16 mouse cellular contexts compared by ENCODE assay signal in the genomic region with DNA sequence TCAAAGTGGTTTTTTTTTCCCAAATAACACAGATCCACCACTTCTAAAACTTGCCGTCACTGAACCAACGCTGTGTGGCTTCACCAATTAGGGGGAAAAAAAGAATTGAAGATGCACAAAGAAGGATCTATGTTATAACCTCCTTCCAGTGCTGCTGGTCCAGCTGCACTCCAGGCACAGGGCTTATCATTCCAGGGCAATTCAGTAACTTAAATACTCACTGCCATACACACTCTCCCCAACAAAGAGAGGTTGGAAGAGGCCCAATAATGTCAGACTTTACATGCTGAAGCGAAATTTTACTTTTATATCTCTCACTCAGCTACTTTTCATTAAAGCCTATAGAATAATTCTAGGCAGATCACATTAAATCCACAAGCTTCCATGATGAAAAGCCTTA. TPM values are rescaled to one million over a fixed set of nuclear protein-coding genes. Genes with fewer than 3 reads are reported as not detected.
A peak's percentile ranks its signal among the peaks of the same experiment; 100 is the strongest.
DNase-seq lines count a peak whose midpoint lies in the region; ATAC-seq and TF ChIP-seq lines count a peak whose summit lies in the region.
"Had no signal": no experiment of that assay in that cellular context is flagged by ENCODE, and none has a peak within 500 bp of the region (broad histone marks: within the 10 kb centered on the region; RNA-seq: fewer than 3 reads in every experiment).

No protein-coding gene starts in this region.

- H3K4me3 ChIP-seq in heart, embryonic 15.5 days = no peak overlapping the region
- H3K4me3 ChIP-seq in liver, adult 2 months (ENCODE audit: insufficient read depth, low read depth, low read length) = no peak overlapping the region
- H3K4me3 ChIP-seq in embryonic fibroblast, embryonic 13.5 days (ENCODE audit: insufficient read depth, low read length) = no peak overlapping the region
- H3K4me3 ChIP-seq in liver, embryonic 13.5 days (replicated peaks) = no peak overlapping the region
- H3K4me3 ChIP-seq: embryonic facial prominence, embryonic 15.5 days; forebrain, embryonic 15.5 days; hindbrain, embryonic 12.5 days; limb, embryonic 13.5 days; midbrain, embryonic 15.5 days had no signal

- no peak for ATAC-seq in heart, embryonic 15.5 days (replicated peaks; ENCODE audit: insufficient number of reproducible peaks, insufficient read depth, low FRiP score, low read depth)
- ATAC-seq in liver, embryonic 13.5 days (ENCODE audit: low read depth) = no peak
- ATAC-seq: forebrain, embryonic 15.5 days; midbrain, embryonic 15.5 days had no signal

- intact Hi-C loops in heart, postnatal 14 days (cut with DNase I) = no loop called here

- H3K4me1 ChIP-seq in heart, embryonic 15.5 days (replicated peaks) = peaks cover 29% of the 10 kb centered on the region
- H3K4me1 ChIP-seq in liver, adult 2 months (ENCODE audit: control insufficient read depth, insufficient read depth, low read length) = peaks cover 4% of the 10 kb centered on the region; the same call in 1 of the 2 replicates
- H3K4me1 ChIP-seq in embryonic fibroblast, embryonic 13.5 days (ENCODE audit: control insufficient read depth, insufficient read depth, low read length) = peaks cover 18% of the 10 kb centered on the region
- H3K4me1 ChIP-seq in liver, embryonic 13.5 days (replicated peaks) = peaks cover 9% of the 10 kb centered on the region; the same call in 1 of the 2 replicates
- H3K4me1 ChIP-seq: forebrain, embryonic 15.5 days; hindbrain, embryonic 12.5 days; midbrain, embryonic 15.5 days had no signal

- no peak overlapping the region for H3K4me2 ChIP-seq in heart, embryonic 15.5 days
- H3K4me2 ChIP-seq in liver, embryonic 13.5 days = peak overlapping the region; percentile 8; the same call in 1 of the 2 replicates
- H3K4me2 ChIP-seq: embryonic facial prominence, embryonic 15.5 days; forebrain, embryonic 15.5 days; hindbrain, embryonic 12.5 days; limb, embryonic 13.5 days; midbrain, embryonic 15.5 days had no signal

- WGBS in heart, embryonic 15.5 days = 29% methylated on average over 3 of the region's 3 CpGs
- WGBS in liver, adult 2 months = 63% methylated on average over 3 of the region's 3 CpGs
- 35% methylated on average over 3 of the region's 3 CpGs for WGBS in liver, embryonic 13.5 days (ENCODE audit: insufficient replicate concordance)

- no peak for DNase-seq in heart, postnatal 14 days
- DNase-seq in liver, adult 2 months (ENCODE audit: extremely low read depth, low read depth, low spot score) = no peak
- no peak for DNase-seq in liver
- no peak for DNase-seq in liver, embryonic 13.5 days
- DNase-seq in ovary, postnatal 10 days (ENCODE audit: low spot score) = no peak
- DNase-seq: adrenal gland, adult 8-10 months; cerebellum, adult 8-10 months; thymus, adult 18-20 months had no signal

- no peak overlapping the region for H3K9ac ChIP-seq in heart, embryonic 15.5 days
- no peak overlapping the region for H3K9ac ChIP-seq in liver, adult 2 months (ENCODE audit: low read depth, low read length)
- no peak overlapping the region for H3K9ac ChIP-seq in liver, embryonic 13.5 days
- H3K9ac ChIP-seq: embryonic facial prominence, embryonic 15.5 days; forebrain, embryonic 15.5 days; hindbrain, embryonic 12.5 days; limb, embryonic 13.5 days; midbrain, embryonic 15.5 days had no signal

- no peaks in the 10 kb centered on the region; the same call in 1 of the 2 replicates for H3K79me2 ChIP-seq in liver, adult 2 months (ENCODE audit: control insufficient read depth, insufficient read depth, low read length)

- TF ChIP-seq POLR2A in liver, adult 2 months (IDR thresholded peaks at IDR 0.05; ENCODE audit: extremely low read depth, insufficient read depth, low read length) = no peak
- no peak for TF ChIP-seq POLR2A in embryonic fibroblast, embryonic 13.5 days (IDR thresholded peaks at IDR 0.05; ENCODE audit: low read depth, low read length)

- no peaks in the 10 kb centered on the region for H3K36me3 ChIP-seq in heart, embryonic 15.5 days
- no peaks in the 10 kb centered on the region for H3K36me3 ChIP-seq in liver, adult 2 months (ENCODE audit: control insufficient read depth, insufficient read depth, low read length)
- no peaks in the 10 kb centered on the region for H3K36me3 ChIP-seq in liver, embryonic 13.5 days
- H3K36me3 ChIP-seq: embryonic facial prominence, embryonic 15.5 days; forebrain, embryonic 15.5 days; G1E; hindbrain, embryonic 12.5 days; midbrain, embryonic 15.5 days had no signal

- no peak for TF ChIP-seq CTCF in liver, adult 2 months (IDR thresholded peaks at IDR 0.05; ENCODE audit: low read depth, low read length)
- TF ChIP-seq CTCF in embryonic fibroblast, embryonic 13.5 days (IDR thresholded peaks at IDR 0.05; ENCODE audit: borderline replicate concordance, insufficient read depth, low read length) = no peak

- H3K27me3 ChIP-seq in heart, embryonic 15.5 days = no peaks in the 10 kb centered on the region
- no peaks in the 10 kb centered on the region for H3K27me3 ChIP-seq in liver, adult 2 months (ENCODE audit: control insufficient read depth, insufficient read depth, low read length)
- no peaks in the 10 kb centered on the region for H3K27me3 ChIP-seq in liver, embryonic 13.5 days
- H3K27me3 ChIP-seq: embryonic facial prominence, embryonic 15.5 days; forebrain, embryonic 15.5 days; hindbrain, embryonic 12.5 days; limb, embryonic 13.5 days; midbrain, embryonic 15.5 days had no signal

- peak overlapping the region; percentile 48 for H3K27ac ChIP-seq in heart, embryonic 15.5 days
- H3K27ac ChIP-seq in liver, adult 2 months (replicated peaks; ENCODE audit: insufficient read depth, low read depth, low read length) = peak overlapping the region; percentile 49
- peak overlapping the region; percentile 13; the same call in 1 of the 2 replicates for H3K27ac ChIP-seq in embryonic fibroblast, embryonic 13.5 days (ENCODE audit: insufficient read depth, low read length)
- peak overlapping the region; percentile 39 for H3K27ac ChIP-seq in liver, embryonic 13.5 days
- H3K27ac ChIP-seq: embryonic facial prominence, embryonic 15.5 days; forebrain, embryonic 15.5 days; hindbrain, embryonic 12.5 days; limb, embryonic 13.5 days; midbrain, embryonic 15.5 days had no signal

- H3K9me3 ChIP-seq in heart, embryonic 15.5 days (replicated peaks) = no peaks in the 10 kb centered on the region
- H3K9me3 ChIP-seq in liver, embryonic 13.5 days (replicated peaks) = no peaks in the 10 kb centered on the region
- H3K9me3 ChIP-seq: embryonic facial prominence, embryonic 15.5 days; forebrain, embryonic 15.5 days; G1E; hindbrain, embryonic 12.5 days; limb, embryonic 13.5 days; midbrain, embryonic 15.5 days had no signal

RNA-seq across cellular contexts. Expression of a gene that starts 8.9 kb away (rescaled TPM):
- 12.4 and 16.1 TPM in 2 replicates for polyA plus RNA-seq in heart, embryonic 15.5 days (2015; fragmentation: Nextera tagmentation; extraction: Ambion mirVana)
- 1 to 10 TPM; 5.7 to 6.7 TPM for total RNA-seq in heart, postnatal 14 days (2021)
- total RNA-seq in liver, adult 2 months (2014; rRNA removed) = 12.5 and 15.2 TPM in 2 replicates
- 1.9 and 4.4 TPM in 2 replicates for polyA plus RNA-seq in liver, adult 2 months (2012; rRNA removed)
- 77.3 and 81.1 TPM in 2 replicates for polyA plus RNA-seq in embryonic fibroblast, embryonic 13.5 days (2011; ENCODE audit: insufficient read length, low read depth, missing spikeins)
- 6.0 and 7.9 TPM in 2 replicates for polyA plus RNA-seq in liver, embryonic 13.5 days (2015; fragmentation: Nextera tagmentation; extraction: Ambion mirVana)
- polyA plus RNA-seq: G1E had no signal
